Mouse (Mus musculus) adrenal gland, postnatal 25 days (tissue): ENCODE measurements around the gene Fam192a. TPM values are rescaled to one million over a fixed set of nuclear protein-coding genes. Genes with fewer than 3 reads are reported as not detected.

ENCODE experiments used
- DNase-seq: peaks from one replicate; pipeline ENCODE4 v3.0.0; 2021; ENCODE audit warnings: mixed read lengths
- total RNA-seq: library from RNA; stranded (reverse); gene quantifications from 2 replicates; pipeline ENCODE4 v1.2.3, GENCODE M21; 2021

Fam192a gene
- total RNA-seq, 1 experiment from 2014 or later = 39.8 TPM

- DNase-seq = no peak
These were observed 69.3 kb downstream of the Fam192a start for GRCm38 (mm10) chr8:94532525-94532872.

GRCm38 (mm10) chr8:94532000-94532399, 69.8 kb downstream of the Fam192a start:
- no peak for DNase-seq

GRCm38 (mm10) chr8:94530643-94531042, 71.2 kb downstream of the Fam192a start:
- no peak for DNase-seq

- no peak for DNase-seq
These were observed 71.9 kb downstream of the Fam192a start for GRCm38 (mm10) chr8:94529875-94530274.

- peak; percentile 61 for DNase-seq
These were observed 73.6 kb downstream of the Fam192a start for GRCm38 (mm10) chr8:94528245-94528644.

- no peak for DNase-seq
These were observed 74.6 kb downstream of the Fam192a start for GRCm38 (mm10) chr8:94527178-94527577.

- no peak for DNase-seq
These were observed 77.2 kb downstream of the Fam192a start for GRCm38 (mm10) chr8:94524554-94524953.

Other genes starting within 250 kb of the Fam192a start
- gene Herpud1, start 215.6 kb downstream of the Fam192a start, total RNA-seq = 98.9 and 118 TPM in 2 replicates
- gene Nlrc5, start 167.6 kb downstream of the Fam192a start, total RNA-seq = 2.9 and 3.8 TPM in 2 replicates
- 19.4 and 23.2 TPM in 2 replicates for gene Cpne2, start 69.0 kb downstream of the Fam192a start, total RNA-seq
- 22.6 and 23.0 TPM in 2 replicates for gene Rspry1, start 60 bp downstream of the Fam192a start, total RNA-seq
- gene Arl2bp, start 64.6 kb upstream of the Fam192a start, total RNA-seq = 60.0 and 75.3 TPM in 2 replicates
- 0.67 TPM in 1 of 2 replicates, not detected in the other for gene Pllp, start 94.3 kb upstream of the Fam192a start, total RNA-seq
- gene Ccl22, start 143.6 kb upstream of the Fam192a start, total RNA-seq = not detected in 2 replicates
- 23.0 and 25.2 TPM in 2 replicates for gene Cx3cl1, start 170.0 kb upstream of the Fam192a start, total RNA-seq
- gene Ccl17, start 208.5 kb upstream of the Fam192a start, total RNA-seq = 0.70 TPM in 1 of 2 replicates, not detected in the other
- 199 and 209 TPM in 2 replicates for gene Coq9, start 236.3 kb upstream of the Fam192a start, total RNA-seq
- 112 and 175 TPM in 2 replicates for gene Ciapin1, start 236.4 kb upstream of the Fam192a start, total RNA-seq